7 mouse cellular contexts compared by ENCODE assay signal in the genomic region with DNA sequence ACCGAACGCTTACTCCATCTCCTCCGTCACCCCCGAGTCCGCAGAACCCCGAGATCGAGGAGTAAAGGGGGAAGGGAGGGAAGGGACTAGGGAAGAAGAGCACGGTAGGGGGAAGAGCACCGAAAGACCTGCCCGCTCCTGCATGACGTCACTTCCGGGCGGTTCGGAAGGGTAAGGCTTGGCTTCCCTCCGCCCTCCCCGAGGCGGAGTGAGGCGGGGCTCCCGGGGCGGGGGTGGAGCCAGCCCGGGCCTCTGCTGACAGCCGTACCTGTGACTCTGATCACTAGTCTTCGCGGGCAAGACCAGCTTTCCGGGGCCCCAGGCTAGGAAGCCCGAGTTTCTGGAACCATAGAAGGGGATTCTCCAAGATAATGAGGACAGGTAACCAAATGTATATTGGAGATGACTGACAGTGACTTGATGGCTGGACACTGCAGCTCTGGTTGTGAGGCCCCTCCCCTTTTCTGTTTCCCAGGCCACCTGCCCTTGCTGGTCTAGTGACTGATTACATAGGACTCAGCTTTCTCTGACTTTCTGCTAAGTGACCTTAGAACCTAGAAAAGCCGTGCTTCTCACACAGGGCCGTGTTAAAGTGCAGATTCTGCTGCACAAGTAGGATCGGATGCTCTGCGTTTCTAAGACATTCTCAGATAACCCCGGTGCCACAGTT. TPM values are rescaled to one million over a fixed set of nuclear protein-coding genes. Genes with fewer than 3 reads are reported as not detected.
A peak's percentile ranks its signal among the peaks of the same experiment; 100 is the strongest.
DNase-seq lines count a peak whose midpoint lies in the region; ATAC-seq lines count a peak whose summit lies in the region.

A gene (minus strand): TSS at position 147 of the 670 bp plus-strand sequence.

- intact Hi-C loops in gastrocnemius, postnatal 36 days (cut with DNase I): loop anchor here (5.0 kb wide), 1 partner anchor 46 kb away; a partner anchor contains a TSS
- intact Hi-C loops in left cerebral cortex, postnatal 25 days (cut with DNase I): no loop called here

- peak within 1 kb of the TSS; percentile 73 for H3K27ac ChIP-seq in intestine, embryonic 15.5 days
- peak within 1 kb of the TSS; percentile 96 for H3K27ac ChIP-seq in midbrain, embryonic 10.5 days (replicated peaks)

- H3K9me3 ChIP-seq in intestine, embryonic 15.5 days: no peaks in the 10 kb centered on the region
- no peaks in the 10 kb centered on the region for H3K9me3 ChIP-seq in midbrain, embryonic 10.5 days (replicated peaks)

- peak within 1 kb of the TSS; percentile 99 for H3K4me3 ChIP-seq in intestine, embryonic 15.5 days (replicated peaks)
- H3K4me3 ChIP-seq in midbrain, embryonic 10.5 days: peak within 1 kb of the TSS; percentile 90

- no peaks in the 10 kb centered on the region for H3K4me1 ChIP-seq in intestine, embryonic 15.5 days (replicated peaks)
- H3K4me1 ChIP-seq in midbrain, embryonic 10.5 days: peaks cover 15% of the 10 kb centered on the region

- peak; percentile 95 to 96 for DNase-seq in adrenal gland, adult 18-20 months (ENCODE audit: low spot score in 2 of 2)
- DNase-seq in embryo, embryonic 11 days: peak; percentile 96
- peak; percentile 86 to 90 for DNase-seq in gastrocnemius, postnatal 36 days
- DNase-seq in left cerebral cortex, postnatal 25 days (ENCODE audit: low spot score in 2 of 2): peak; percentile 94 to 96
- peak; percentile 92 for DNase-seq in midbrain, embryonic 10.5 days (ENCODE audit: low spot score)
- DNase-seq in right cerebral cortex, postnatal 4 days: peak; percentile 94

- 4% methylated on average over 31 of the region's 31 CpGs for WGBS in intestine, embryonic 15.5 days
- 7% methylated on average over 31 of the region's 31 CpGs for whole genome bisulfite sequencing in midbrain, embryonic 10.5 days

- ATAC-seq in intestine, embryonic 15.5 days: peak; percentile 99

- H3K27me3 ChIP-seq in intestine, embryonic 15.5 days (replicated peaks): no peaks in the 10 kb centered on the region
- H3K27me3 ChIP-seq in midbrain, embryonic 10.5 days (ENCODE audit: low read depth, poor library complexity, severe bottlenecking): no peaks in the 10 kb centered on the region; the same call in 1 of the 2 replicates

- peak within 1 kb of the TSS; percentile 89 for H3K9ac ChIP-seq in intestine, embryonic 15.5 days

- peak within 1 kb of the TSS; percentile 73 for H3K4me2 ChIP-seq in intestine, embryonic 15.5 days (replicated peaks)

- no peaks in the 10 kb centered on the region for H3K36me3 ChIP-seq in intestine, embryonic 15.5 days
- peaks cover 9% of the 10 kb centered on the region for H3K36me3 ChIP-seq in midbrain, embryonic 10.5 days

RNA-seq across cellular contexts. Expression of the gene that starts here (rescaled TPM):
- 10 to 100 TPM; 42.9 to 51.9 TPM for total RNA-seq in adrenal gland, adult 18-20 months (2021)
- 10 to 100 TPM; 12.1 to 12.6 TPM for total RNA-seq in gastrocnemius, postnatal 36 days (2021)
- 6.9 and 7.5 TPM in 2 replicates for polyA plus RNA-seq in intestine, embryonic 15.5 days (2015; fragmentation: Nextera tagmentation; extraction: Ambion mirVana)
- total RNA-seq in left cerebral cortex, postnatal 25 days (2021): 10 to 100 TPM; 33.9 to 37.3 TPM
- 8.3 and 9.9 TPM in 2 replicates for polyA plus RNA-seq in midbrain, embryonic 10.5 days (2016; fragmentation: Nextera tagmentation; extraction: Ambion mirVana)

Comparison
In these comparisons a context has a peak if more than half of its experiments do, and no peak if none do; other contexts are left out.
1. Peak in every context shown above with its lines: DNase-seq, ATAC-seq, H3K4me3 ChIP-seq and H3K27ac ChIP-seq.